In the genomic region with DNA sequence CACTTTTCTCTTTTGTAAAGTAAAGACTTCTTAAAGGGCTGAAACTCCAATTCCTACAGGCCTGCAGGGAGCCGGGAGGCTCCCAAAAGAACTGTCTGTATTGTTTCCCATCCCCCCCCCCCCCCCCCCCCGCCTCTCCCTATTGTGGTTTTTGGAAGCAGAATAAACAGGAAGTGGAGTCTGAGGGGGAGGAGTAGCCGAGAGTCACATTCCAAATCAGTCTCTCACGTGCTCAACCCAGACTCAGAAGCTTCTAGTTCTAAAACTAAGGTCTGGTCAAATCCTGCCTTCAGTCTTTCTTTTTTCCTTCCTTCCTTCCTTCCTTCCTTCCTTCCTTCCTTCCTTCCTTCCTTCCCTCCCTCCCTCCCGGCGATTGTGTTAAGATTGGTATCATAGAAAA, we compare ENCODE assay signal across 12 mouse cellular contexts. TPM values are rescaled to one million over a fixed set of nuclear protein-coding genes. Genes with fewer than 3 reads are reported as not detected.
A peak's percentile ranks its signal among the peaks of the same experiment; 100 is the strongest.
DNase-seq lines count a peak whose midpoint lies in the region; ATAC-seq lines count a peak whose summit lies in the region.
"Had no signal": no experiment of that assay in that cellular context is flagged by ENCODE, and none has a peak within 500 bp of the region (broad histone marks: within the 10 kb centered on the region; RNA-seq: fewer than 3 reads in every experiment).

No protein-coding gene starts in this region.

- H3K9me3 ChIP-seq in embryonic facial prominence, embryonic 13.5 days, result no peaks in the 10 kb centered on the region
- no peaks in the 10 kb centered on the region for H3K9me3 ChIP-seq in embryonic facial prominence, embryonic 10.5 days
- H3K9me3 ChIP-seq in lung, embryonic 16.5 days (ENCODE audit: control insufficient read depth, low read length), result no peaks in the 10 kb centered on the region
- H3K9me3 ChIP-seq: G1E; limb, embryonic 15.5 days; megakaryocyte, embryonic 14.5 days had no signal

- peak overlapping the region; percentile 34; the same call in 1 of the 2 replicates for H3K27ac ChIP-seq in embryonic facial prominence, embryonic 13.5 days
- H3K27ac ChIP-seq in embryonic facial prominence, embryonic 10.5 days (replicated peaks), result no peak overlapping the region
- H3K27ac ChIP-seq in lung, embryonic 16.5 days (ENCODE audit: low read length), result peak overlapping the region; percentile 52
- H3K27ac ChIP-seq: left cerebral cortex, adult 2 months; limb, embryonic 15.5 days had no signal

- no peaks in the 10 kb centered on the region for H3K36me3 ChIP-seq in embryonic facial prominence, embryonic 13.5 days
- H3K36me3 ChIP-seq in embryonic facial prominence, embryonic 10.5 days (replicated peaks), result no peaks in the 10 kb centered on the region
- H3K36me3 ChIP-seq in lung, embryonic 16.5 days (ENCODE audit: control insufficient read depth, insufficient read depth, low read length), result no peaks in the 10 kb centered on the region
- H3K36me3 ChIP-seq: G1E; limb, embryonic 15.5 days had no signal

- no peaks in the 10 kb centered on the region; the same call in 1 of the 2 replicates for H3K27me3 ChIP-seq in embryonic facial prominence, embryonic 13.5 days
- no peaks in the 10 kb centered on the region; the same call in 1 of the 2 replicates for H3K27me3 ChIP-seq in embryonic facial prominence, embryonic 10.5 days (replicated peaks; ENCODE audit: low read depth, poor library complexity, severe bottlenecking)
- no peaks in the 10 kb centered on the region for H3K27me3 ChIP-seq in lung, embryonic 16.5 days (ENCODE audit: control insufficient read depth, insufficient read depth, low read depth, low read length)
- H3K27me3 ChIP-seq: limb, embryonic 15.5 days had no signal

- no peak for ATAC-seq in embryonic facial prominence, embryonic 13.5 days (ENCODE audit: insufficient number of reproducible peaks, insufficient read depth, low FRiP score, low TSS enrichment, low read depth)
- peak; percentile 81; the same call in 1 of the 2 replicates for ATAC-seq in lung, embryonic 16.5 days (ENCODE audit: low read depth)

- 21% methylated on average over 6 of the region's 6 CpGs for WGBS in embryonic facial prominence, embryonic 13.5 days
- 23% methylated on average over 5 of the region's 6 CpGs for WGBS in embryonic facial prominence, embryonic 10.5 days
- WGBS in lung, embryonic 16.5 days, result 33% methylated on average over 5 of the region's 6 CpGs

- no peak overlapping the region for H3K4me2 ChIP-seq in embryonic facial prominence, embryonic 13.5 days
- no peak overlapping the region for H3K4me2 ChIP-seq in lung, embryonic 16.5 days (ENCODE audit: low read depth, low read length)
- H3K4me2 ChIP-seq: limb, embryonic 15.5 days had no signal

- H3K4me1 ChIP-seq in embryonic facial prominence, embryonic 13.5 days, result no peaks in the 10 kb centered on the region
- H3K4me1 ChIP-seq in embryonic facial prominence, embryonic 10.5 days, result peaks cover 10% of the 10 kb centered on the region; the same call in 1 of the 2 replicates
- H3K4me1 ChIP-seq in lung, embryonic 16.5 days (replicated peaks; ENCODE audit: control insufficient read depth, insufficient read depth, low read length), result peaks cover 6% of the 10 kb centered on the region; the same call in 1 of the 2 replicates
- H3K4me1 ChIP-seq: limb, embryonic 15.5 days had no signal

- no peak for DNase-seq in embryonic facial prominence, embryonic 10.5 days (ENCODE audit: low spot score)
- DNase-seq in kidney, adult 9 months, result peak; percentile 44
- no peak for DNase-seq in kidney, adult 8-10 months
- DNase-seq in R1 (ENCODE audit: low read depth, low spot score), result peak; percentile 64
- no peak for DNase-seq in frontal cortex, adult 2 months (ENCODE audit: extremely low spot score in 1 of 2, low spot score in 1 of 2)
- no peak for DNase-seq in gastrocnemius, postnatal 25 days

- no peak overlapping the region for H3K9ac ChIP-seq in embryonic facial prominence, embryonic 13.5 days
- H3K9ac ChIP-seq in lung, embryonic 16.5 days (ENCODE audit: low read length), result no peak overlapping the region
- H3K9ac ChIP-seq: limb, embryonic 15.5 days had no signal

- H3K4me3 ChIP-seq in embryonic facial prominence, embryonic 13.5 days, result no peak overlapping the region
- no peak overlapping the region for H3K4me3 ChIP-seq in embryonic facial prominence, embryonic 10.5 days
- no peak overlapping the region for H3K4me3 ChIP-seq in lung, embryonic 16.5 days (ENCODE audit: low read length)
- H3K4me3 ChIP-seq: left cerebral cortex, adult 2 months; limb, embryonic 15.5 days; megakaryocyte, embryonic 14.5 days had no signal

RNA-seq across cellular contexts. Expression of a gene that starts 14.7 kb away (rescaled TPM):
- 26.9 and 28.1 TPM in 2 replicates for polyA plus RNA-seq in embryonic facial prominence, embryonic 13.5 days (2015; fragmentation: Nextera tagmentation; extraction: Ambion mirVana)
- 30.2 and 31.9 TPM in 2 replicates for polyA plus RNA-seq in embryonic facial prominence, embryonic 10.5 days (2016; fragmentation: Nextera tagmentation; extraction: Ambion mirVana)
- 119 and 125 TPM in 2 replicates for polyA plus RNA-seq in lung, embryonic 16.5 days (2015; fragmentation: Nextera tagmentation; extraction: Ambion mirVana)
- polyA plus RNA-seq in frontal cortex, adult 2 months (2012; rRNA removed), result 90.0 and 102 TPM in 2 replicates
- 10 to 100 TPM; 16.3 to 19.3 TPM for total RNA-seq in gastrocnemius, postnatal 25 days (2021)

Comparison
In these comparisons a context has a peak if more than half of its experiments do, and no peak if none do; other contexts are left out.
1. DNase-seq: peak in kidney, adult 9 months (single experiment) and R1 (single experiment); none in embryonic facial prominence, embryonic 10.5 days (single experiment), kidney, adult 8-10 months (0 of 2), frontal cortex, adult 2 months (0 of 2) and gastrocnemius, postnatal 25 days (single experiment).